Mouse (Mus musculus) hindbrain, embryonic 10.5 days (tissue): ENCODE data around the gene Tspan32. TPM values are rescaled to one million over a fixed set of nuclear protein-coding genes. Genes with fewer than 3 reads are reported as not detected.

Experiments
- DNase-seq: peaks from one replicate; pipeline ENCODE4 v3.0.0-alpha.2; 2017; ENCODE audit warnings: low spot score
- H3K27ac ChIP-seq: fragments of 300-500 bp; sonication (generic); 2 replicates; pipeline ENCODE4 v1.5.1; 2016; ENCODE audit warnings: mild to moderate bottlenecking, moderate library complexity
- H3K27me3 ChIP-seq: fragments of 300-500 bp; sonication (generic); 2 replicates; pipeline ENCODE4 v1.6.1; 2016; ENCODE audit warnings: mild to moderate bottlenecking; ENCODE audit not compliant: poor library complexity, insufficient read depth, severe bottlenecking
- H3K36me3 ChIP-seq: fragments of 300-500 bp; sonication (generic); 2 replicates; pipeline ENCODE4 v1.6.1; 2016; ENCODE audit warnings: mild to moderate bottlenecking, moderate library complexity
- H3K4me1 ChIP-seq: fragments of 300-500 bp; sonication (generic); replicated peaks from 2 replicates; pipeline ENCODE4 v1.6.1; 2016; ENCODE audit warnings: mild to moderate bottlenecking
- H3K4me3 ChIP-seq: fragments of 300-500 bp; sonication (generic); 2 replicates; pipeline ENCODE4 v1.5.1; 2016; ENCODE audit warnings: mild to moderate bottlenecking, moderate library complexity
- H3K9me3 ChIP-seq: fragments of 300-500 bp; sonication (generic); 2 replicates; pipeline ENCODE4 v1.6.1; 2016; ENCODE audit warnings: mild to moderate bottlenecking, moderate library complexity
- whole genome bisulfite sequencing: fragments of 180-500 bp; shearing (Covaris S2); methylation state at CpG from one replicate; pipeline ENCODE4 v1.1.7; 2016; 5-methylcytosine and 5-hydroxymethylcytosine counted together
- polyA plus RNA-seq: library from polyadenylated mRNA; unstranded; fragments of >200 nt; fragmentation: Nextera tagmentation; extraction: Ambion mirVana; gene quantifications from 2 replicates; pipeline ENCODE4 v1.2.1, GENCODE M21; 2016

Tspan32 gene
- polyA plus RNA-seq, 1 experiment from 2014 or later: 5.2 TPM

GRCm38 (mm10) chr7:142996998-142997397, 7.8 kb upstream of the Tspan32 start:
- no peak for DNase-seq
- H3K36me3 ChIP-seq: no peaks in the 10 kb centered on the region
- no peak overlapping the region for H3K4me3 ChIP-seq
- WGBS: 94% methylated on average over 2 of the region's 2 CpGs
- no peaks in the 10 kb centered on the region for H3K4me1 ChIP-seq
- no peaks in the 10 kb centered on the region for H3K27me3 ChIP-seq
- H3K27ac ChIP-seq: no peak overlapping the region
- no peaks in the 10 kb centered on the region for H3K9me3 ChIP-seq

- DNase-seq: no peak
- no peak overlapping the region for H3K27ac ChIP-seq
- no peaks in the 10 kb centered on the region for H3K36me3 ChIP-seq
- no peaks in the 10 kb centered on the region; the same call in 1 of the 2 replicates for H3K4me1 ChIP-seq
- H3K27me3 ChIP-seq: no peaks in the 10 kb centered on the region
- no peaks in the 10 kb centered on the region for H3K9me3 ChIP-seq
- WGBS: 80% methylated on average over 3 of the region's 3 CpGs
- H3K4me3 ChIP-seq: no peak overlapping the region
These were observed 7.3 kb upstream of the Tspan32 start for GRCm38 (mm10) chr7:142997403-142998150.

GRCm38 (mm10) chr7:143002679-143003078, 2.2 kb upstream of the Tspan32 start:
- Histone ChIP-seq H3K27ac (no peak overlapping the region), H3K36me3 (no peaks in the 10 kb centered on the region), H3K27me3 (no peaks in the 10 kb centered on the region), H3K4me3 (no peak overlapping the region), H3K9me3 (no peaks in the 10 kb centered on the region), H3K4me1 (peaks cover 17% of the 10 kb centered on the region)
- 28% methylated on average over 3 of the region's 3 CpGs for WGBS
- no peak for DNase-seq

- no peaks in the 10 kb centered on the region for H3K9me3 ChIP-seq
- H3K4me1 ChIP-seq: peaks cover 37% of the 10 kb centered on the region
- 87% methylated on average over 6 of the region's 6 CpGs for WGBS
- no peaks in the 10 kb centered on the region for H3K36me3 ChIP-seq
- H3K27ac ChIP-seq: peak overlapping the region; percentile 79
- peak overlapping the region; percentile 23; the same call in 1 of the 2 replicates for H3K4me3 ChIP-seq
- H3K27me3 ChIP-seq: no peaks in the 10 kb centered on the region
- no peak for DNase-seq
These were observed 674 bp downstream of the Tspan32 start for GRCm38 (mm10) chr7:143005344-143006096.

GRCm38 (mm10) chr7:143006097-143006755, 1.4 kb downstream of the Tspan32 start:
- Histone ChIP-seq H3K36me3 (no peaks in the 10 kb centered on the region), H3K27ac (peak overlapping the region; percentile 79), H3K4me1 (peaks cover 42% of the 10 kb centered on the region), H3K9me3 (no peaks in the 10 kb centered on the region), H3K4me3 (peak overlapping the region; percentile 23), H3K27me3 (no peaks in the 10 kb centered on the region)
- DNase-seq: no peak
- 76% methylated on average over 2 of the region's 2 CpGs for WGBS

GRCm38 (mm10) chr7:143006756-143007598, 2.1 kb downstream of the Tspan32 start:
- WGBS: 89% methylated on average over 8 of the region's 8 CpGs
- Histone ChIP-seq H3K4me1 (peaks cover 47% of the 10 kb centered on the region), H3K9me3 (no peaks in the 10 kb centered on the region), H3K27ac (peak overlapping the region; percentile 79), H3K4me3 (peak overlapping the region; percentile 23; the same call in 1 of the 2 replicates), H3K27me3 (no peaks in the 10 kb centered on the region), H3K36me3 (no peaks in the 10 kb centered on the region)
- no peak for DNase-seq

GRCm38 (mm10) chr7:143007599-143008369, 2.9 kb downstream of the Tspan32 start:
- Histone ChIP-seq H3K4me3 (peak overlapping the region; percentile 16; the same call in 1 of the 2 replicates), H3K9me3 (no peaks in the 10 kb centered on the region), H3K36me3 (no peaks in the 10 kb centered on the region), H3K4me1 (peaks cover 51% of the 10 kb centered on the region), H3K27ac (peak overlapping the region; percentile 79), H3K27me3 (no peaks in the 10 kb centered on the region)
- 42% methylated on average over 17 of the region's 17 CpGs for WGBS
- peak; percentile 91 for DNase-seq

GRCm38 (mm10) chr7:143008370-143008926, 3.6 kb downstream of the Tspan32 start:
- Histone ChIP-seq H3K9me3 (no peaks in the 10 kb centered on the region), H3K27ac (peak overlapping the region; percentile 79), H3K27me3 (no peaks in the 10 kb centered on the region), H3K4me1 (peaks cover 50% of the 10 kb centered on the region), H3K36me3 (no peaks in the 10 kb centered on the region), H3K4me3 (peak overlapping the region; percentile 16; the same call in 1 of the 2 replicates)
- WGBS: 70% methylated on average over 8 of the region's 8 CpGs
- DNase-seq: no peak

- no peaks in the 10 kb centered on the region for H3K36me3 ChIP-seq
- peak; percentile 26 for DNase-seq
- peak overlapping the region; percentile 79 for H3K27ac ChIP-seq
- 58% methylated on average over 3 of the region's 4 CpGs for WGBS
- no peak overlapping the region for H3K4me3 ChIP-seq
- no peaks in the 10 kb centered on the region for H3K9me3 ChIP-seq
- H3K4me1 ChIP-seq: peaks cover 56% of the 10 kb centered on the region
- H3K27me3 ChIP-seq: no peaks in the 10 kb centered on the region
These were observed 4.3 kb downstream of the Tspan32 start for GRCm38 (mm10) chr7:143008996-143009665.

- Histone ChIP-seq H3K27me3 (no peaks in the 10 kb centered on the region), H3K4me3 (no peak overlapping the region), H3K9me3 (no peaks in the 10 kb centered on the region), H3K36me3 (no peaks in the 10 kb centered on the region), H3K4me1 (peaks cover 56% of the 10 kb centered on the region), H3K27ac (no peak overlapping the region)
- 85% methylated on average over 4 of the region's 4 CpGs for WGBS
- no peak for DNase-seq
These were observed 5.2 kb downstream of the Tspan32 start for GRCm38 (mm10) chr7:143009996-143010395.

- Histone ChIP-seq H3K27me3 (no peaks in the 10 kb centered on the region), H3K4me1 (peaks cover 60% of the 10 kb centered on the region), H3K36me3 (no peaks in the 10 kb centered on the region), H3K9me3 (no peaks in the 10 kb centered on the region), H3K4me3 (no peak overlapping the region), H3K27ac (no peak overlapping the region)
- no peak for DNase-seq
- 95% methylated on average over 1 of the region's 1 CpGs for WGBS
These were observed 6.4 kb downstream of the Tspan32 start for GRCm38 (mm10) chr7:143011226-143011625.
